Mouse (Mus musculus): ENCODE results near the gene Prss44. TPM values are rescaled to one million over a fixed set of nuclear protein-coding genes. Genes with fewer than 3 reads are reported as not detected.
"Not testable (repeated sequence)": the region's sequence is repeated elsewhere in the genome, so short reads cannot be mapped to it uniquely, and the experiment has no call there.

The Prss44 gene
- polyA plus RNA-seq, 1 experiment from 2014 or later: not detected

GRCm38 (mm10) chr9:110797013-110797412 is 16.8 kb upstream of the Prss44 start:
- WGBS: 87% methylated on average over 10 of the region's 10 CpGs
- no peaks in the 10 kb centered on the region for H3K27me3 ChIP-seq (replicated peaks)

GRCm38 (mm10) chr9:110797866-110798265 is 15.9 kb upstream of the Prss44 start, which contains the start of gene Prss42:
Gene Prss42 (plus strand): TSS chr9:110798166.
- no peaks in the 10 kb centered on the region for H3K36me3 ChIP-seq (replicated peaks)
- H3K27ac ChIP-seq: no peak within 1 kb of the TSS
- 94% methylated on average over 14 of the region's 14 CpGs for WGBS
- H3K9me3 ChIP-seq: no peaks in the 10 kb centered on the region
- no peak for ATAC-seq (replicated peaks)
- no peaks in the 10 kb centered on the region for H3K4me1 ChIP-seq
- no peaks in the 10 kb centered on the region for H3K27me3 ChIP-seq (replicated peaks)
- H3K4me2 ChIP-seq: no peak within 1 kb of the TSS
- no peak within 1 kb of the TSS for H3K4me3 ChIP-seq
- no peak within 1 kb of the TSS for H3K9ac ChIP-seq

More at GRCm38 (mm10) chr9:110797013-110797412, 16.8 kb upstream of the Prss44 start:
- Histone ChIP-seq H3K36me3 (replicated peaks) (no peaks in the 10 kb centered on the region), H3K4me1 (no peaks in the 10 kb centered on the region), H3K4me2 (no peak overlapping the region), H3K9ac (no peak overlapping the region), H3K27ac (no peak overlapping the region), H3K4me3 (no peak overlapping the region), H3K9me3 (no peaks in the 10 kb centered on the region)
- ATAC-seq (replicated peaks): no peak

GRCm38 (mm10) chr9:110800834-110801479 is 12.8 kb upstream of the Prss44 start:
- no peaks in the 10 kb centered on the region for H3K9me3 ChIP-seq
- H3K4me2 ChIP-seq: no peak overlapping the region
- H3K36me3 ChIP-seq (replicated peaks): no peaks in the 10 kb centered on the region
- WGBS: 94% methylated on average over 8 of the region's 8 CpGs
- H3K4me3 ChIP-seq: no peak overlapping the region
- H3K9ac ChIP-seq: no peak overlapping the region
- no peak for ATAC-seq (replicated peaks)
- no peaks in the 10 kb centered on the region for H3K27me3 ChIP-seq (replicated peaks)
- H3K27ac ChIP-seq: no peak overlapping the region
- H3K4me1 ChIP-seq: no peaks in the 10 kb centered on the region

- H3K4me3 ChIP-seq: no peak overlapping the region
- H3K27ac ChIP-seq: no peak overlapping the region
- no peaks in the 10 kb centered on the region for H3K27me3 ChIP-seq (replicated peaks)
- WGBS: 70% methylated on average over 4 of the region's 4 CpGs
- no peak for ATAC-seq (replicated peaks)
- no peaks in the 10 kb centered on the region for H3K36me3 ChIP-seq (replicated peaks)
- no peaks in the 10 kb centered on the region for H3K9me3 ChIP-seq
- H3K4me2 ChIP-seq: no peak overlapping the region
- H3K9ac ChIP-seq: no peak overlapping the region
- no peaks in the 10 kb centered on the region for H3K4me1 ChIP-seq
Observed at GRCm38 (mm10) chr9:110803294-110803693, 10.5 kb upstream of the Prss44 start.

- ATAC-seq (replicated peaks): no peak
- no peaks in the 10 kb centered on the region for H3K9me3 ChIP-seq
- H3K9ac ChIP-seq: no peak overlapping the region
- H3K4me2 ChIP-seq: no peak overlapping the region
- no peaks in the 10 kb centered on the region for H3K27me3 ChIP-seq (replicated peaks)
- no peak overlapping the region for H3K4me3 ChIP-seq
- H3K4me1 ChIP-seq: no peaks in the 10 kb centered on the region
- H3K36me3 ChIP-seq (replicated peaks): no peaks in the 10 kb centered on the region
- WGBS: 86% methylated on average over 4 of the region's 4 CpGs
- no peak overlapping the region for H3K27ac ChIP-seq
Observed at GRCm38 (mm10) chr9:110810051-110810450, 3.7 kb upstream of the Prss44 start.

GRCm38 (mm10) chr9:110820546-110820945 is 6.8 kb downstream of the Prss44 start:
- H3K4me3 ChIP-seq; H3K9me3 ChIP-seq; H3K4me2 ChIP-seq; H3K4me1 ChIP-seq; H3K36me3 ChIP-seq (replicated peaks); H3K9ac ChIP-seq; ATAC-seq (replicated peaks); H3K27ac ChIP-seq; H3K27me3 ChIP-seq (replicated peaks): not testable (repeated sequence)

GRCm38 (mm10) chr9:110821436-110821835 is 7.6 kb downstream of the Prss44 start:
- H3K9ac ChIP-seq: no peak overlapping the region
- no peaks in the 10 kb centered on the region for H3K27me3 ChIP-seq (replicated peaks)
- no peaks in the 10 kb centered on the region for H3K9me3 ChIP-seq
- H3K4me2 ChIP-seq: no peak overlapping the region
- ATAC-seq (replicated peaks): no peak
- no peaks in the 10 kb centered on the region for H3K36me3 ChIP-seq (replicated peaks)
- WGBS: 94% methylated on average over 7 of the region's 7 CpGs
- no peaks in the 10 kb centered on the region for H3K4me1 ChIP-seq
- H3K4me3 ChIP-seq: no peak overlapping the region
- no peak overlapping the region for H3K27ac ChIP-seq

- H3K27me3 ChIP-seq (replicated peaks): no peaks in the 10 kb centered on the region
- H3K4me3 ChIP-seq: no peak overlapping the region
- H3K9me3 ChIP-seq: no peaks in the 10 kb centered on the region
- H3K4me1 ChIP-seq: no peaks in the 10 kb centered on the region
- no peak overlapping the region for H3K4me2 ChIP-seq
- no peak overlapping the region for H3K27ac ChIP-seq
- no peak overlapping the region for H3K9ac ChIP-seq
- WGBS: 84% methylated on average over 4 of the region's 4 CpGs
- no peaks in the 10 kb centered on the region for H3K36me3 ChIP-seq (replicated peaks)
- ATAC-seq (replicated peaks): no peak
Observed at GRCm38 (mm10) chr9:110825426-110825825, 11.6 kb downstream of the Prss44 start.

- no peak overlapping the region for H3K4me3 ChIP-seq
- H3K4me1 ChIP-seq: no peaks in the 10 kb centered on the region
- H3K9me3 ChIP-seq: no peaks in the 10 kb centered on the region
- no peak for ATAC-seq (replicated peaks)
- no peaks in the 10 kb centered on the region for H3K27me3 ChIP-seq (replicated peaks)
- H3K36me3 ChIP-seq (replicated peaks): no peaks in the 10 kb centered on the region
- 67% methylated on average over 7 of the region's 7 CpGs for WGBS
- H3K27ac ChIP-seq: no peak overlapping the region
- no peak overlapping the region for H3K4me2 ChIP-seq
- no peak overlapping the region for H3K9ac ChIP-seq
Observed at GRCm38 (mm10) chr9:110825832-110826231, 12.0 kb downstream of the Prss44 start.

GRCm38 (mm10) chr9:110826390-110826789 is 12.6 kb downstream of the Prss44 start, which contains the start of gene Prss43:
Gene Prss43 (plus strand): TSS chr9:110826690.
- 70% methylated on average over 3 of the region's 3 CpGs for WGBS
- Histone ChIP-seq H3K9me3 (no peaks in the 10 kb centered on the region), H3K27ac (no peak within 1 kb of the TSS), H3K36me3 (replicated peaks) (no peaks in the 10 kb centered on the region), H3K4me3 (no peak within 1 kb of the TSS), H3K4me2 (no peak within 1 kb of the TSS), H3K9ac (no peak within 1 kb of the TSS), H3K27me3 (replicated peaks) (no peaks in the 10 kb centered on the region), H3K4me1 (no peaks in the 10 kb centered on the region)
- no peak for ATAC-seq (replicated peaks)

- no peaks in the 10 kb centered on the region for H3K4me1 ChIP-seq
- 71% methylated on average over 5 of the region's 5 CpGs for WGBS
- ATAC-seq (replicated peaks): no peak
- no peak overlapping the region for H3K27ac ChIP-seq
- no peaks in the 10 kb centered on the region for H3K9me3 ChIP-seq
- no peaks in the 10 kb centered on the region for H3K27me3 ChIP-seq (replicated peaks)
- no peaks in the 10 kb centered on the region for H3K36me3 ChIP-seq (replicated peaks)
- H3K9ac ChIP-seq: no peak overlapping the region
- H3K4me2 ChIP-seq: no peak overlapping the region
- H3K4me3 ChIP-seq: no peak overlapping the region
Observed at GRCm38 (mm10) chr9:110833021-110833420, 19.2 kb downstream of the Prss44 start.

- Histone ChIP-seq H3K27me3 (replicated peaks) (no peaks in the 10 kb centered on the region), H3K36me3 (replicated peaks) (no peaks in the 10 kb centered on the region), H3K4me3 (no peak within 1 kb of the TSS), H3K9ac (no peak within 1 kb of the TSS), H3K4me2 (no peak within 1 kb of the TSS), H3K4me1 (no peaks in the 10 kb centered on the region), H3K27ac (no peak within 1 kb of the TSS), H3K9me3 (no peaks in the 10 kb centered on the region)
- WGBS: 81% methylated on average over 19 of the region's 19 CpGs
- no peak for ATAC-seq (replicated peaks)
Observed at GRCm38 (mm10) chr9:110834411-110834810, 20.6 kb downstream of the Prss44 start, which contains the start of gene Prss45. Gene Prss45 (plus strand): TSS chr9:110834588.

- Histone ChIP-seq H3K36me3 (replicated peaks) (no peaks in the 10 kb centered on the region), H3K9ac (no peak overlapping the region), H3K9me3 (no peaks in the 10 kb centered on the region), H3K4me1 (no peaks in the 10 kb centered on the region), H3K27ac (no peak overlapping the region), H3K4me2 (no peak overlapping the region), H3K27me3 (replicated peaks) (no peaks in the 10 kb centered on the region), H3K4me3 (no peak overlapping the region)
- no peak for ATAC-seq (replicated peaks)
- WGBS: 33% methylated on average over 10 of the region's 10 CpGs
Observed at GRCm38 (mm10) chr9:110834961-110835360, 21.2 kb downstream of the Prss44 start.

Measured in midbrain, embryonic 15.5 days (tissue).